Comparison of ENCODE assay signal across 25 mouse cellular contexts in genomic region chr5:73821956-73822545, GRCm38 (mm10).
DNase-seq lines count a peak whose midpoint lies in the region; ATAC-seq and TF ChIP-seq lines count a peak whose summit lies in the region.
"Had no signal": no experiment of that assay in that cellular context is flagged by ENCODE, and none has a peak within 500 bp of the region (broad histone marks: within the 10 kb centered on the region; RNA-seq: fewer than 3 reads in every experiment).

No protein-coding gene starts in this region.

- H3K9me3 ChIP-seq in hindbrain, postnatal 0 days (ENCODE audit: low read length) = no peaks in the 10 kb centered on the region
- H3K9me3 ChIP-seq in hindbrain, embryonic 12.5 days (replicated peaks) = no peaks in the 10 kb centered on the region
- no peaks in the 10 kb centered on the region for H3K9me3 ChIP-seq in midbrain, embryonic 11.5 days (ENCODE audit: control insufficient read depth, low read length)
- H3K9me3 ChIP-seq in midbrain, embryonic 15.5 days = no peaks in the 10 kb centered on the region
- H3K9me3 ChIP-seq: forebrain, embryonic 10.5 days; forebrain, embryonic 13.5 days; heart, embryonic 10.5 days; heart, embryonic 13.5 days had no signal

- TF ChIP-seq CTCF in hindbrain, postnatal 0 days (IDR thresholded peaks at IDR 0.05; ENCODE audit: low read depth) = no peak

- H3K27ac ChIP-seq in hindbrain, postnatal 0 days = no peak overlapping the region
- no peak overlapping the region for H3K27ac ChIP-seq in hindbrain, embryonic 12.5 days
- no peak overlapping the region for H3K27ac ChIP-seq in midbrain, embryonic 11.5 days (ENCODE audit: low read depth, low read length)
- no peak overlapping the region for H3K27ac ChIP-seq in midbrain, embryonic 15.5 days
- H3K27ac ChIP-seq: forebrain, embryonic 13.5 days; heart, embryonic 10.5 days; heart, embryonic 13.5 days; hindbrain, embryonic 14.5 days had no signal

- H3K4me1 ChIP-seq in hindbrain, postnatal 0 days (ENCODE audit: insufficient read depth, low read length) = no peaks in the 10 kb centered on the region
- peaks cover 8% of the 10 kb centered on the region; the same call in 1 of the 2 replicates for H3K4me1 ChIP-seq in hindbrain, embryonic 12.5 days
- no peaks in the 10 kb centered on the region for H3K4me1 ChIP-seq in midbrain, embryonic 11.5 days (ENCODE audit: control insufficient read depth, insufficient read depth, low read length)
- H3K4me1 ChIP-seq in midbrain, embryonic 15.5 days = no peaks in the 10 kb centered on the region
- H3K4me1 ChIP-seq: forebrain, embryonic 13.5 days had no signal

- H3K27me3 ChIP-seq in hindbrain, postnatal 0 days (ENCODE audit: insufficient read depth, low read length) = no peaks in the 10 kb centered on the region
- H3K27me3 ChIP-seq in hindbrain, embryonic 12.5 days = no peaks in the 10 kb centered on the region
- no peaks in the 10 kb centered on the region for H3K27me3 ChIP-seq in midbrain, embryonic 11.5 days (ENCODE audit: control insufficient read depth, insufficient read depth, low read length)
- no peaks in the 10 kb centered on the region for H3K27me3 ChIP-seq in midbrain, embryonic 15.5 days (replicated peaks)
- H3K27me3 ChIP-seq: forebrain, embryonic 13.5 days; heart, embryonic 13.5 days had no signal

- 68% methylated on average over 19 of the region's 19 CpGs for WGBS in hindbrain, postnatal 0 days
- 74% methylated on average over 19 of the region's 19 CpGs for WGBS in hindbrain, embryonic 12.5 days
- WGBS in midbrain, embryonic 11.5 days = 85% methylated on average over 19 of the region's 19 CpGs
- WGBS in midbrain, embryonic 15.5 days = 77% methylated on average over 19 of the region's 19 CpGs

- H3K4me3 ChIP-seq in hindbrain, postnatal 0 days (ENCODE audit: low read length) = no peak overlapping the region
- H3K4me3 ChIP-seq in hindbrain, embryonic 12.5 days = no peak overlapping the region
- no peak overlapping the region for H3K4me3 ChIP-seq in midbrain, embryonic 11.5 days (ENCODE audit: low read depth, low read length)
- H3K4me3 ChIP-seq in midbrain, embryonic 15.5 days = no peak overlapping the region
- H3K4me3 ChIP-seq: forebrain, embryonic 10.5 days; forebrain, embryonic 13.5 days; heart, embryonic 10.5 days; heart, embryonic 13.5 days had no signal

- ATAC-seq in hindbrain, postnatal 0 days = 0 out of 2 replicates have a peak, but pooled peaks have one; percentile 35
- no peak; the same call in 1 of the 2 replicates for ATAC-seq in hindbrain, embryonic 12.5 days (ENCODE audit: low FRiP score)
- ATAC-seq in midbrain, embryonic 11.5 days (ENCODE audit: low FRiP score) = no peak
- no peak for ATAC-seq in midbrain, embryonic 15.5 days (replicated peaks)
- ATAC-seq: activated CD4-positive, CD25-positive, alpha-beta regulatory T cell, adult 4 months; forebrain, embryonic 13.5 days; forebrain, embryonic 16.5 days had no signal

- H3K4me2 ChIP-seq in hindbrain, postnatal 0 days (ENCODE audit: low read depth, low read length) = no peak overlapping the region
- H3K4me2 ChIP-seq in hindbrain, embryonic 12.5 days (replicated peaks) = no peak overlapping the region
- no peak overlapping the region for H3K4me2 ChIP-seq in midbrain, embryonic 11.5 days
- no peak overlapping the region for H3K4me2 ChIP-seq in midbrain, embryonic 15.5 days
- H3K4me2 ChIP-seq: forebrain, embryonic 13.5 days; heart, embryonic 13.5 days; hindbrain, embryonic 14.5 days had no signal

- peak; percentile 7 for DNase-seq in embryo, embryonic 11 days
- no peak for DNase-seq in embryo, embryonic 10 days (ENCODE audit: low spot score)
- no peak for DNase-seq in hindbrain, postnatal 0 days (ENCODE audit: low spot score)
- peak; percentile 81 for DNase-seq in midbrain, embryonic 11.5 days (ENCODE audit: low spot score, missing footprints)
- peak; percentile 39 for DNase-seq in retina, postnatal 1 day
- no peak for DNase-seq in gastrocnemius, postnatal 4 days (ENCODE audit: low spot score in 2 of 2)
- DNase-seq: adrenal gland, adult 8-10 months; adrenal gland, postnatal 25 days; cerebellum, adult 2 months; cerebellum, adult 9-11 months; cerebellum, postnatal 25 days; gastrocnemius, postnatal 10 days; gastrocnemius, postnatal 36 days; heart, adult 18-20 months; heart, postnatal 14 days; heart, postnatal 4 days had no signal

- H3K9ac ChIP-seq in hindbrain, postnatal 0 days (replicated peaks; ENCODE audit: low read length) = no peak overlapping the region
- no peak overlapping the region for H3K9ac ChIP-seq in hindbrain, embryonic 12.5 days
- no peak overlapping the region for H3K9ac ChIP-seq in midbrain, embryonic 11.5 days (ENCODE audit: low read length)
- no peak overlapping the region for H3K9ac ChIP-seq in midbrain, embryonic 15.5 days
- H3K9ac ChIP-seq: forebrain, embryonic 13.5 days; heart, embryonic 13.5 days; hindbrain, embryonic 14.5 days had no signal

- no peaks in the 10 kb centered on the region for H3K36me3 ChIP-seq in hindbrain, postnatal 0 days (ENCODE audit: insufficient read depth, low read length)
- H3K36me3 ChIP-seq in hindbrain, embryonic 12.5 days = no peaks in the 10 kb centered on the region
- H3K36me3 ChIP-seq in midbrain, embryonic 11.5 days (ENCODE audit: control insufficient read depth, insufficient read depth, low read length) = no peaks in the 10 kb centered on the region
- no peaks in the 10 kb centered on the region for H3K36me3 ChIP-seq in midbrain, embryonic 15.5 days (replicated peaks)
- H3K36me3 ChIP-seq: forebrain, embryonic 10.5 days; heart, embryonic 10.5 days; heart, embryonic 13.5 days had no signal

Comparison
In these comparisons a context has a peak if more than half of its experiments do, and no peak if none do; other contexts are left out.
1. DNase-seq: peak in embryo, embryonic 11 days (single experiment), midbrain, embryonic 11.5 days (single experiment) and retina, postnatal 1 day (single experiment); none in embryo, embryonic 10 days (single experiment), hindbrain, postnatal 0 days (single experiment) and gastrocnemius, postnatal 4 days (0 of 2).